In the genomic region with DNA sequence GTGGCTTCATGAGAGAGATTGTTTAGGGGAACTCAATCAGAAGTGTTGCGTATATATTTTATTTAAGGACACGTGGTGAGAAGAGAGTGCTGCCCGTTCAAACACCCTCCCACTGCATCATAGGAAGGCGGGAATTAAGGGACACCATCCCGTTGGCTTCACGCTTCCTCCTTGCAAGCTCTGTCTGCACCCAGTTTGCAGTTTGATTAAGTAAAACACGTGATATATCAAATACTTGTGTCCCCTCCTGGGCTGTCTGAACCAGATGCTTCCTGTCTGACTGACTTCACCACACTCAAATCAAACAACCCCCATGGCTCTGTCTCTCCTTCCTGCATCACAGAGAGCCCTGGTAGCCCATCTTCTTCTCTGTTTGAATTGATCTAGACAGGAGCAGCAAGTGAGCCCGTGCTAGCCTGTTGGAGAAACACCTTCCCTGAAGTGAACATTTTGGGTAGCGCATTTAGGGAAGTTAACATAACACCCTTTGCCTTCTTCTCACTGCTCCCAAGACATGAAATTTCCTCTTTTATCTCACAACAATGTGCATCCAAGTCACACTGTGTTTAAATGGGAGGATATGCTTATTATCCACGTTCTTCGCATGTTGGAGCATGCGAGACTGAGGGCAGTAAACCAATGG, we compare ENCODE assay signal across 19 mouse cellular contexts. TPM values are rescaled to one million over a fixed set of nuclear protein-coding genes. Genes with fewer than 3 reads are reported as not detected.
DNase-seq lines count a peak whose midpoint lies in the region; ATAC-seq and TF ChIP-seq lines count a peak whose summit lies in the region.
"Had no signal": no experiment of that assay in that cellular context is flagged by ENCODE, and none has a peak within 500 bp of the region (broad histone marks: within the 10 kb centered on the region; RNA-seq: fewer than 3 reads in every experiment).

No protein-coding gene starts in this region.

- H3K4me3 ChIP-seq in heart, postnatal 0 days (ENCODE audit: low read depth, low read length) = no peak overlapping the region
- H3K4me3 ChIP-seq in heart, embryonic 11.5 days (ENCODE audit: low read depth, low read length) = no peak overlapping the region
- H3K4me3 ChIP-seq: embryonic facial prominence, embryonic 12.5 days; forebrain, embryonic 13.5 days; hindbrain, embryonic 15.5 days; limb, embryonic 12.5 days; neural tube, embryonic 15.5 days had no signal

- intact Hi-C loops in left cerebral cortex, postnatal 4 days (cut with DNase I) = no loop called here

- no peak for TF ChIP-seq CTCF in heart, postnatal 0 days (IDR thresholded peaks at IDR 0.05; ENCODE audit: low read depth)

- H3K4me1 ChIP-seq in heart, postnatal 0 days (ENCODE audit: control insufficient read depth, insufficient read depth) = peaks cover 6% of the 10 kb centered on the region; the same call in 1 of the 2 replicates
- no peaks in the 10 kb centered on the region for H3K4me1 ChIP-seq in heart, embryonic 11.5 days (ENCODE audit: control insufficient read depth, insufficient read depth, low read length)
- H3K4me1 ChIP-seq: embryonic facial prominence, embryonic 12.5 days; forebrain, embryonic 13.5 days; hindbrain, embryonic 15.5 days; limb, embryonic 12.5 days; neural tube, embryonic 15.5 days had no signal

- no peaks in the 10 kb centered on the region for H3K27me3 ChIP-seq in heart, postnatal 0 days (ENCODE audit: control insufficient read depth, insufficient read depth, low read length)
- H3K27me3 ChIP-seq in heart, embryonic 11.5 days (ENCODE audit: control insufficient read depth, insufficient read depth, low read length) = no peaks in the 10 kb centered on the region
- H3K27me3 ChIP-seq: embryonic facial prominence, embryonic 12.5 days; forebrain, embryonic 13.5 days; hindbrain, embryonic 15.5 days; limb, embryonic 12.5 days; neural tube, embryonic 15.5 days had no signal

- H3K9me3 ChIP-seq in heart, postnatal 0 days (replicated peaks; ENCODE audit: control insufficient read depth, low read length) = no peaks in the 10 kb centered on the region
- H3K9me3 ChIP-seq in heart, embryonic 11.5 days (replicated peaks; ENCODE audit: control insufficient read depth, low read length) = no peaks in the 10 kb centered on the region; the same call in 1 of the 2 replicates
- H3K9me3 ChIP-seq: embryonic facial prominence, embryonic 12.5 days; forebrain, embryonic 13.5 days; hindbrain, embryonic 15.5 days; limb, embryonic 12.5 days; neural tube, embryonic 15.5 days had no signal

- DNase-seq in heart, postnatal 0 days (ENCODE audit: low spot score) = no peak
- peak; percentile 6 for DNase-seq in 3T3-L1 (ENCODE audit: low read depth, low spot score)
- peak; percentile 69 for DNase-seq in T-cell, adult 2 months (ENCODE audit: low spot score)
- no peak for DNase-seq in cerebellum, postnatal 25 days
- no peak for DNase-seq in liver
- DNase-seq in left cerebral cortex, postnatal 4 days = no peak
- DNase-seq: adrenal gland, postnatal 36 days; cerebellum, postnatal 10 days; heart, postnatal 10 days; kidney, adult 18-20 months; kidney, postnatal 25 days had no signal

- TF ChIP-seq EP300 in heart, postnatal 0 days (IDR thresholded peaks at IDR 0.05; ENCODE audit: low read depth) = no peak

- WGBS in heart, postnatal 0 days = 58% methylated on average over 12 of the region's 12 CpGs
- 73% methylated on average over 12 of the region's 12 CpGs for WGBS in heart, embryonic 11.5 days (ENCODE audit: insufficient replicate concordance)

- no peak for ATAC-seq in heart, postnatal 0 days (ENCODE audit: insufficient read depth, low read depth)
- no peak for ATAC-seq in heart, embryonic 11.5 days (replicated peaks; ENCODE audit: insufficient number of reproducible peaks, low FRiP score, low TSS enrichment)
- peak; percentile 88 for ATAC-seq in inflammation-experienced regulatory T-cells, adult 6 months
- ATAC-seq: forebrain, embryonic 13.5 days had no signal

- H3K27ac ChIP-seq in heart, postnatal 0 days (ENCODE audit: low read depth) = peak overlapping the region; percentile 30; the same call in 1 of the 2 replicates
- no peak overlapping the region for H3K27ac ChIP-seq in heart, embryonic 11.5 days (ENCODE audit: low read depth, low read length)
- H3K27ac ChIP-seq: embryonic facial prominence, embryonic 12.5 days; forebrain, embryonic 13.5 days; hindbrain, embryonic 15.5 days; limb, embryonic 12.5 days; neural tube, embryonic 15.5 days had no signal

- no peaks in the 10 kb centered on the region for H3K36me3 ChIP-seq in heart, postnatal 0 days (replicated peaks; ENCODE audit: control insufficient read depth, insufficient read depth, low read length)
- no peaks in the 10 kb centered on the region for H3K36me3 ChIP-seq in heart, embryonic 11.5 days (ENCODE audit: control insufficient read depth, insufficient read depth, low read length)
- H3K36me3 ChIP-seq: embryonic facial prominence, embryonic 12.5 days; hindbrain, embryonic 15.5 days; limb, embryonic 12.5 days; neural tube, embryonic 15.5 days had no signal

- no peak overlapping the region for H3K4me2 ChIP-seq in heart, postnatal 0 days (ENCODE audit: low read depth, low read length)
- H3K4me2 ChIP-seq in heart, embryonic 11.5 days = no peak overlapping the region
- H3K4me2 ChIP-seq: embryonic facial prominence, embryonic 12.5 days; forebrain, embryonic 13.5 days; hindbrain, embryonic 15.5 days; limb, embryonic 12.5 days; neural tube, embryonic 15.5 days had no signal

- H3K9ac ChIP-seq in heart, postnatal 0 days (replicated peaks; ENCODE audit: low read depth, low read length) = no peak overlapping the region
- H3K9ac ChIP-seq in heart, embryonic 11.5 days (ENCODE audit: low read depth, low read length) = no peak overlapping the region
- H3K9ac ChIP-seq: embryonic facial prominence, embryonic 12.5 days; forebrain, embryonic 13.5 days; hindbrain, embryonic 15.5 days; limb, embryonic 12.5 days; neural tube, embryonic 15.5 days had no signal

RNA-seq across cellular contexts. Expression of a gene that starts 26.8 kb away (rescaled TPM):
- 1.0 and 1.9 TPM in 2 replicates for total RNA-seq in heart, postnatal 0 days (2014; rRNA removed; ENCODE audit: low replicate concordance)
- 0.79 and 0.86 TPM in 2 replicates for polyA plus RNA-seq in heart, postnatal 0 days (2015; fragmentation: Nextera tagmentation; extraction: Ambion mirVana)
- 0.53 and 0.73 TPM in 2 replicates for polyA plus RNA-seq in heart, embryonic 11.5 days (2014; fragmentation: Nextera tagmentation; extraction: Ambion mirVana)
- polyA plus RNA-seq in inflammation-experienced regulatory T-cells, adult 6 months (2017; shearing (Covaris generic)) = under 1 TPM; 0.19 to 0.86 (median 0.36) TPM
- under 1 TPM; 0.14 TPM for total RNA-seq in left cerebral cortex, postnatal 4 days (2021)
- total RNA-seq: monocyte, adult 5-6 weeks had no signal

Comparison
In these comparisons a context has a peak if more than half of its experiments do, and no peak if none do; other contexts are left out.
1. DNase-seq: peak in 3T3-L1 (single experiment) and T-cell, adult 2 months (single experiment); none in heart, postnatal 0 days (single experiment), cerebellum, postnatal 25 days (0 of 2), liver (single experiment) and left cerebral cortex, postnatal 4 days (single experiment).